Mouse (Mus musculus): ENCODE measurements around the gene Tarm1. TPM values are rescaled to one million over a fixed set of nuclear protein-coding genes. Genes with fewer than 3 reads are reported as not detected.

The Tarm1 gene
- not detected for total RNA-seq (2021)

GRCm38 (mm10) chr7:3502439-3502838 lies at the start of gene Tarm1:
Tarm1 (minus strand) TSS chr7:3502624.
- intact Hi-C loops (cut with DNase I) = no loop called here
- DNase-seq (ENCODE audit: low spot score in 2 of 2) = no peak

GRCm38 (mm10) chr7:3505913-3506312 lies 3.5 kb upstream of the Tarm1 start:
- DNase-seq (ENCODE audit: low spot score in 2 of 2) = no peak
- intact Hi-C loops (cut with DNase I) = no loop called here

- DNase-seq (ENCODE audit: low spot score in 2 of 2) = no peak
- intact Hi-C loops (cut with DNase I) = no loop called here
Observed at GRCm38 (mm10) chr7:3500406-3500805, 2.0 kb downstream of the Tarm1 start.

DNA sequence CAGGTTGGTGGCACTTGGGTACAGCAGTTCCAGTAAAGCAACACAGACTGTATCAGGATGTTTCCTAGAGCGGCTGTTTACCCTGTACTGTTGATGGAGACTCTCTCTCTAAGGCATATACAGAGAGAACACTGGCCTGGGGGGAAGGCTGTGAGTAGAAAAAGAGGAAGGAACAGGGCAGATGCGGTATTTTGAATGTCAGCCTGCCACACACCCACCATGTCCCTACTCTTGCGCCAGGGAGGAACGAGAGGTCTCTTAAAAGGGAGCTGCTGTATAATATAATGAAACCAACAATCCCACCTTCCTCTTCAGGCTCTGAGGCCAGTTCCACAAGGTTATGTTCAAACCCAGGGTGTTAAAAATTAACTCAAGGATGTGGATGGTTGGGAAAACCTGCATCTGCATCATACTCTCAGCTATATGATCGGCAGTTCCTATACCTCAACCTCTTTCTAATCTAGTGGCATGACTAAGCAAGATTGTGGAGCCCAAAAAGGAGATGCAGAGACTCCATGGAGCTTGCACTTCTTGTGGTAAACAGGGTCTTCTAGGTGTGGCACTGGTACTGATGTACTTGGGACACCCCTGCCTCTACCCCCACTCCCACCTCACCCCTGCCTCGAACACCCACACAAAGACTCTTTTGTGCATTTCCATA lies 20.3 kb downstream of the Tarm1 start:
- intact Hi-C loops (cut with DNase I) = no loop called here
- DNase-seq (ENCODE audit: low spot score in 2 of 2) = no peak

- intact Hi-C loops (cut with DNase I) = no loop called here
- peak; percentile 33 to 45 for DNase-seq (ENCODE audit: low spot score in 2 of 2)
Observed at GRCm38 (mm10) chr7:3476728-3477127, 25.7 kb downstream of the Tarm1 start.

DNA sequence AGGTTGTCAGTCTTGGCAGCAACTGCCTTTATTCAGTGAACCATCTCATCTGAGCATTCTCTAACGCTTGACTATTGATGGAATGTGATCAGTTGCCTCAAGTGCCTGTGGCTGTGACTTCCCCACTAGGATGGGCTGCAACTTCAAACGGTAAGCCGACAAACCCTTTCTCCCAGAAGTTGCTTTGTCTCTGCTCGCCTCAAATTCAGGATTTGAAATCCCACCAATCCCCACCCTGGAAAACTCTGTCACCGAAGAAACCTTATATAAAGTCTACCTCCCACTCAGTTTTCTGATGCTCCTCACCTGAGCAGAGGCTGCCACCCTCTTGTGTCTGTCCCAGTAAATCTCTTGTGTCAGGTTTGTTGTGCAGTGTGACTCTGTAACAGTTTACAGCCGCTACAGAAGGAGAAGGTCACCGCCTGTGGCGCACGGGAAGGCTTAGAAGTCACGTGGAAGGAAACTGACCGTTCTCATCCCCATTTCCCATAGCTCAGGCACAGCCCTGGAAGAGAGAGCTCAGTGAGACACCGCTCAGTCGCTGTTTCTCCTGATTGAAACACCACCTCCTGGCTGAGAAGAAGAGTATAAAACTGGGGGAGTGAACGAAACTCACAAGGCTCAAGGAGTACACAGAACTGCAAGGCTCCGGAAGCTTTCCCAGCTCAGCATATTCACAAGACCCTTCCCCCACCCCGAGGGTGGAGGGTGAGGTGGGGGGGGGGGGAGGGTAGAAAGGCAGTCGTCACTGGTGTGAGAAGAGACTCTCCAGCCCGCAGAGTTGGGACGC lies 27.9 kb downstream of the Tarm1 start:
- intact Hi-C loops (cut with DNase I) = no loop called here
- no peak for DNase-seq (ENCODE audit: low spot score in 2 of 2)

DNA sequence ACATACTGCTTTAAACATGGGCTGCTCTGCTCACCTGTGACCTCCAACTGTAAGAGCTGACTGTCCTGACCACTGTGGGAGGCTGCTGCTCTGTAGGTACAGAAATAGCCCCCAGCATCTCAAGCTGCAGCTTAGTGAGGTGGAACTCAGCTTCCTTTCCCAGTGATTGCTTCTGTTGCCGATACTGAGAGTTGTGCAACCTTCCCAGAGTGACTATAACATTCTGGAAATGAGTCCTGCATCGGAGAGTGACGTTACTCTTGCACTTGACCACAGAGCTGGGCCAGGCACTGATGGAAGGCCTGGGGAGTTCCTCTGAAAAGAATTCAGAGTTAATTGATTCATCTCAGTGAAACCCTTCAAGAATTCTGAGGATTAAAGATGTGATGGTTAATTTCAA lies 29.6 kb downstream of the Tarm1 start:
- no peak for DNase-seq (ENCODE audit: low spot score in 2 of 2)

DNA sequence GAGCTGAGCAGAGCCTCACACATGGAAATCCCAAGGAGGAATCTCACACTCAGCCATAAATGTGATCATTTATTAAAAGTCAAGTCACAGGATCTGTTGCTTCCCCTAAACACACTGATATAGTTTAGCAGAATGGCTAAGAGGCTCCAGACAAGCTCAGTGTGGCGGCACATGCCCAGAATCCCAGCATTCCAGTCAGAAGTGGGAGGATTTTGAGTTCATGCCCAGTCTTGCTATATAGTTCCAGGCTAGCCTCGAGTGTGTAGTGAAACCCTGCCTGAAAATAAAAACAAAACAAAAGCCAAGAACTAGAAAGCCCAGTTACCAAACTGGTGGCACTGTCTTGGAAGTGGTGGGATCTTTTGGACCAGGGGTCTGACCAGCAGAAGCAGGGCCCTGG lies 33.8 kb downstream of the Tarm1 start:
- no peak for DNase-seq (ENCODE audit: low spot score in 2 of 2)
- intact Hi-C loops (cut with DNase I) = no loop called here

More for the DNA sequence above, 29.6 kb downstream of the Tarm1 start:
- intact Hi-C loops (cut with DNase I) = no loop called here

- no peak for DNase-seq (ENCODE audit: low spot score in 2 of 2)
- intact Hi-C loops (cut with DNase I) = no loop called here
Observed at GRCm38 (mm10) chr7:3463306-3463705, 39.1 kb downstream of the Tarm1 start.

DNA sequence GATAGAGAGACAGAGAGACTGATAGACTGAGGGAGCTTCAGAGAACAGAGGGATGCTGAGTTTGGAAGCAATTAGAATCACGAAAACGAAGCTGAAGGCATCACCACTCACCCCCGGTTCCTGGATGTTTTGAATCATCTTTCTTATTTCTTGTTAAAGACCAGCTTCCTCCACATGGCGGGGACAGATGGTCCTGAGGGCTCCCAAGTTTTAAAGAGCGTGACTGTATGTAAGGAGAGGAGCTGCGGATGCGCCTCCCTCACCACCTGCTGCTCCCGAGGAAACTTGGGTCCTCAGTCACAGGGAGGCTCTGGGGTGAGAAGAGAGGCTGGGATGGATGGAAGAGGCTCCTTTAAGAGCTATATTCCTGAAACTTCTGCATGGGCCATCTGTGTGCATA lies 42.2 kb downstream of the Tarm1 start:
- intact Hi-C loops (cut with DNase I) = no loop called here
- peak; percentile 77 to 78 for DNase-seq (ENCODE audit: low spot score in 2 of 2)

GRCm38 (mm10) chr7:3457841-3458217 lies 44.6 kb downstream of the Tarm1 start:
- intact Hi-C loops (cut with DNase I) = no loop called here
- no peak for DNase-seq (ENCODE audit: low spot score in 2 of 2)

DNA sequence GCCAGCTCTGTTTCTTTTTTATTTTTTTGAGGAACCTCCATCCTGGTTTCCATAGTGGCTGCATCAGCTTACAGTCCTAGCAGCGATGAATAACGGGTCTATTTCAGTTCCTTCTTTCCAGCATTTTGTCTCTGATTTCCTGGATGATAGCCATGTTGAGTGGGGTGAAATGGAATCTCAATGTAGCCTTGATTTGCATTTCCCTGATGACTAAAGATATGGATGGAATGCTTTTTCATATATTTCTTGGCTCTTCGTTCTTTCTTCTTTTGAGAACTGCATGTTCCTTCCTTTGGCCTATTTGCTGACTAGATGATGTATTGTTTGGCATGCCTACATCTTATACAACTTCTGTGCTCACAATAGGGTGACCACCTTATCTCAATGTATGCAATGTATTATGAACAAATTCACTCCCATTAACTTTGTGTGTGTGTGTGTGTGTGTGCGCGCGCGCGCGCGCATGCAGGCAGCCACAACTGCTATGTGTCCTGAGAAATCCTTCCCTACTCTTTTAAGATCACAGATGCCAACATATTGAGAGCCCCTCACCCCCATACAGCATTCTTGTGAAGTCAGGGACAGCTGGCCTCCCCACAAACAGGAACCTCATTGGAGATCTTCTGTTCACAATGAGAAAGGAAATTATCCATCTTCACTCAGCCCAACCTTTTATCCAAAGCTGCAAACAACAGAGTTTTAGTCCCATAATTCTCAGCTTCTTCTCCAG lies 45.1 kb downstream of the Tarm1 start:
- intact Hi-C loops (cut with DNase I) = no loop called here
- no peak for DNase-seq (ENCODE audit: low spot score in 2 of 2)

DNA sequence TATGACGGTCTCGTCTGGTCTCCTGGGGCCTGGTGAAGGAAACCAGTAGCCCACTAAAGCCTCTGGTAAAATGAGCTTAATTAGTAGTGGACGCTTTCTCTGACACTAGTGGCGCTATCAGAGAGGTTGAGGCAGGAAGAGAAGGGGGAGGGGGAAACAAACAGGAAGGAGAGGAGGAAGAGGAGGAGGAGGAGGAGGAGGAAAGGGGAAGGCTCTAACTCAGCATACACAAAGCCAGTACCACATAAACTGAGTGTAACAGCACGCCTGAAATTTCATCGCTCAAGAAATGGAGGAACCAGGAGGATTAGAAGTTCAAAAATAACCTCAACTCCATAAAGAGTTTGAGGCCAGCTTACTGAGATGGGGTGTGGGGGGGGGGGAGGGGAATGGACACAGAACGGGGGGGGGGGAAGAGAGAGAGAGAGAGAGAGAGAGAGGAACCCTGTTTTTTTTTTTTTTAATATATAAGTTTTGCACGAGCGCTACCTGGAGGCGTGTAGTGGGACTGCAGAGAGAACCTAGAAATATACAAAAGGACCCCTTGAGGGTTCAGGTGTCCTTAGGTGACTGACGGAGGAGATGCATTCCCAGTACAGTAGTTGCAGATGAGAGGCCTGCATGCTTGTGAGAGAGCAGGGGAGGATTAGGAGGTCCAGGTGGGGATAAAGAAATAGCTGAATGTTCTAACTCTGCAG lies 48.8 kb downstream of the Tarm1 start:
- intact Hi-C loops (cut with DNase I) = no loop called here
- no peak for DNase-seq (ENCODE audit: low spot score in 2 of 2)

DNA sequence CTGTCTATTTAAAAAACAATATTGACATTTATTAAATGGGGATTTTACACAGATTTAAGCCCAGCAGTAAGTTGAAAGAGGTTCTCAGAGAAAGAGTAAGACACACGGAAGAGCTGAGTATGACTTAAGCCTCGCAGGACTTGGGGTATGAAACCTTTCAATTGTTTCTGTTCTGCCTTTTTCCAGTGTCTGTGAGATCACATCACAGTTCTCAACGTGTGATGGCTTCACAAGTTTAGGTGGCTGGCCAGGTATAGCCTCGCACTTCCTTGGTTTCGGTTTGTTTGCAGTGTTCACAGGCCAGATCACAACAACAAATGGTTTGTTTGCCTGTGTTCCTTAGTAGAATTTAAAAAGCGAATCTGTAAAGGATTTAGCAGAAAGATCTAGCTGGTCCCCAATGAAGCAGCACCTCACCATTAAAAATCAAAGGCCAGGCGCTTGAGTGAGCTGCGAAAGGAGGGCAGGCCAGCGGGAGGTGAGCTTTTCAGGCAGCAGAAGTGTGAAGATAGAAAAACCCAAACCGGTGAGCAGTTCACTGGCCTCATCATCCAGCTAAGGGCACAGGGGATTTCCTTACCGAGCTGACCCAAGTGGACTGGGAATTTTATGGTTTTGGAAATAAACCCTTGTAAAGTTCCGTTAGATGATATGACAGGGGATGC lies 49.5 kb downstream of the Tarm1 start:
- DNase-seq (ENCODE audit: low spot score in 2 of 2) = no peak
- intact Hi-C loops (cut with DNase I) = no loop called here

DNA sequence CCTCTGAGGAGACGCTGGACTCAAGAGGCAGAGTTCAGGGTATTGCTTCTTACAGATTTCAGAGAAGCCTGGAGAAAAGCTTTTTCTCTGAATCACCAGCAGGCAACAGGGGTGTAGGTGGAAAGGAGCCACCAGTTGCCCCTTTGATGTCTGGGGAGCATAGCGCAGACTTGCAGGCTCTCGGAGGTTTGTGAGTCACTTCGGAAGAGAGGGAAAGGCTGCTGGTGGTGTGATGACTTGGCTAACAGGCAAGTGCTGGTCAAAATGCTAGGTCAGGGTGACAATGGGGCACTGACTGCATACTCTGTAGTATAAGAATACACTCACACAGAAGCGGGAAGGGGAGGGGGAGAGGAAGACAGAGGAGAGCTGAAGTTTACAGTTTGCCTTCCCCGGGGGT lies 51.3 kb downstream of the Tarm1 start:
- intact Hi-C loops (cut with DNase I) = no loop called here
- no peak for DNase-seq (ENCODE audit: low spot score in 2 of 2)

DNA sequence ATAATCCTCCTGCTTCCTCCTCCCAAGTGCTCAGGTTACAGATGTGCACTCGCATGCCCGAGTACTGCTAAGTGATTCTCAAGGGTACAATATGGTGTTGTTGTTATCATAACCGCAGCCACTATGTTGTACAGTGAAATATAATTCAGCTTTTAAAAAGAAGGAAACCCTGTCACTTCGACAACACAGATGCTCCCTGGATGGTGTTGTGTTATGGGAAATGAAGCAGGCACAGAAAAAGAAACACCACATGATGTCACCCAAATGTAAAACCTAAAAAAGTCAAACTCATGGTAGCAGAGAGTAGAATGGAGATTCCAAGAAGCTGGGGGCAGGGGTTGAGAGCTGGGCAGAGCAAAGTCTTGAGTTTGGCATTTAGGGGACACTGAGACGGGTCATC lies 51.8 kb downstream of the Tarm1 start:
- DNase-seq (ENCODE audit: low spot score in 2 of 2) = no peak

GRCm38 (mm10) chr7:3448737-3449454 lies 53.5 kb downstream of the Tarm1 start:
- intact Hi-C loops (cut with DNase I) = loop anchor here (2.0 to 5.0 kb wide), 2 partner anchors 118 to 227 kb away; no protein-coding TSS in a partner anchor
- peak; percentile 71 for DNase-seq (ENCODE audit: low spot score in 2 of 2)

More for the DNA sequence above, 51.8 kb downstream of the Tarm1 start:
- intact Hi-C loops (cut with DNase I) = no loop called here

GRCm38 (mm10) chr7:3447026-3447425 lies 55.4 kb downstream of the Tarm1 start:
- intact Hi-C loops (cut with DNase I) = loop anchor here (5.0 kb wide), 1 partner anchor 225 kb away; no protein-coding TSS in a partner anchor
- no peak for DNase-seq (ENCODE audit: low spot score in 2 of 2)

DNA sequence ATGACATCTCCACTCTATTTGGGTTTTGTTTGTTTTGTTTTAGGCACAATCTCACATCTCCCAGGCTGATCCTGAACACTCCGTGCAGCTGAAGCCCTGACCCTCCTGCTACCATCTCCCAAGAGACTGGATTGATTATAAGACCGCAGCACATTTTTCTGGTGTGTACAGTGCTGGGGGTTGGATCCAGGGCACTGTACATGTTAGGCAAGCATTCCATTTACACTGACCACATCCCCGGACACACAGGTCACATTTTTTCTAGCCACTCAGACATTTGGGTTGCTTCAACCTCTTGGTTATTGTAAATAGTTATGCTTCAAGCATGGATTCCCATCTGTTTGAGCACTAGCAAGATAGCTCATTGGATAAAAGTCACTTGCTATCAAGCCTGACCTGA lies 55.8 kb downstream of the Tarm1 start:
- DNase-seq (ENCODE audit: low spot score in 2 of 2) = no peak
- intact Hi-C loops (cut with DNase I) = loop anchor here (5.0 kb wide), 1 partner anchor 224 kb away; no protein-coding TSS in a partner anchor
